Comparison of ENCODE assay signal across 10 mouse cellular contexts in the genomic region with DNA sequence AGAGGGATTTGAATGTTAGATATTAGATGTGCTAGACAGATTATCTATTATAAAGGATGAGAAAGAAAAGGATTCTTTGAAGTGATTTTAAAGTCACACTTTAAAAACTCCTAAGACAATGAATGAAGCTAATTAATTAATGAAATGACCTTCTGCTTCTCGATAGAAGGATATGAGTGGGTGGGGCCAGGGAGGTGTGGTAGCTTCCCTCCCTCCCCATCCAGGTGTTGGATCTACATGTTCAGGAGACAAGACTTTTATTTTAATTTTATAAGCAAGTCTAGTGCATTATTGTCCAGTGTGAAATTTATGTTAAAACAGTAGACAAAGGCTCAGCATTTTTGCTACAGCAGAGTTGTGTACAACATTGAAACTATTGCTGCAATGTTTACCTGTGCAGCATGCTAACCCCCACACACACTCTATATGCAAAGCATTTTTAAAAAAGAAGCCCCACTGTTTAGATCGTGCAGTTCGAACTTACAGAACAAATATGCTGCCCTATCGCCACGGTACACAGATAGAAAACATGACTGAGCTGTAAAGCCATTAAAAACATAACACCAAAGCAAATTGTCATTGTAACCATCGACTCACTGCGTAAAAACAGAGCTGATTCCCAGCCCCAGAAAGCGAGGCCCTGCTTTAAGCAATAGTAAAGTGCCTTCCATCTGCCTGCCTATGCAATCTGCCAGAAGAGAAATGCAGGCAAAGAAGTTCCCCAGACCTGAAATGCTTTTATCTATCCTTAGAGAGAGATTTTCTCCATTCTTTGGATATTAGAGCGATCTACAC.
A peak's percentile ranks its signal among the peaks of the same experiment; 100 is the strongest.
DNase-seq lines count a peak whose midpoint lies in the region; ATAC-seq lines count a peak whose summit lies in the region.
"Had no signal": no experiment of that assay in that cellular context is flagged by ENCODE, and none has a peak within 500 bp of the region (broad histone marks: within the 10 kb centered on the region; RNA-seq: fewer than 3 reads in every experiment).

No protein-coding gene starts in this region.

- H3K9ac ChIP-seq in kidney, embryonic 15.5 days = no peak overlapping the region
- H3K9ac ChIP-seq in embryonic facial prominence, embryonic 11.5 days (replicated peaks; ENCODE audit: low read length) = peak overlapping the region; percentile 35
- peak overlapping the region; percentile 95 for H3K9ac ChIP-seq in hindbrain, embryonic 14.5 days
- H3K9ac ChIP-seq in neural tube, embryonic 11.5 days (ENCODE audit: low read length) = peak overlapping the region; percentile 60
- H3K9ac ChIP-seq: lung, embryonic 15.5 days had no signal

- peak overlapping the region; percentile 49 for H3K4me2 ChIP-seq in kidney, embryonic 15.5 days
- H3K4me2 ChIP-seq in embryonic facial prominence, embryonic 11.5 days (ENCODE audit: low read depth, low read length) = peak overlapping the region; percentile 29
- peak overlapping the region; percentile 87 for H3K4me2 ChIP-seq in hindbrain, embryonic 14.5 days (replicated peaks)
- peak overlapping the region; percentile 47 for H3K4me2 ChIP-seq in neural tube, embryonic 11.5 days (ENCODE audit: low read depth)
- H3K4me2 ChIP-seq: lung, embryonic 15.5 days had no signal

- no peak for DNase-seq in kidney, postnatal 25 days
- no peak for DNase-seq in embryonic facial prominence, embryonic 11.5 days (ENCODE audit: low spot score)
- peak; percentile 67 for DNase-seq in hindbrain, embryonic 14.5 days (ENCODE audit: low spot score)
- no peak for DNase-seq in neural tube, embryonic 11.5 days (ENCODE audit: low spot score)
- no peak for DNase-seq in frontal cortex, postnatal 14 days (ENCODE audit: low spot score in 2 of 2)
- DNase-seq in lung, postnatal 25 days (ENCODE audit: low spot score) = no peak
- no peak for DNase-seq in layer of hippocampus, adult 9-11 months
- DNase-seq: kidney, adult 11 months had no signal

- H3K36me3 ChIP-seq in kidney, embryonic 15.5 days = no peaks in the 10 kb centered on the region
- no peaks in the 10 kb centered on the region for H3K36me3 ChIP-seq in embryonic facial prominence, embryonic 11.5 days (replicated peaks; ENCODE audit: control insufficient read depth, insufficient read depth, low read depth, low read length)
- peaks cover 75% of the 10 kb centered on the region for H3K36me3 ChIP-seq in hindbrain, embryonic 14.5 days (replicated peaks; ENCODE audit: control insufficient read depth, insufficient read depth)
- no peaks in the 10 kb centered on the region for H3K36me3 ChIP-seq in neural tube, embryonic 11.5 days (ENCODE audit: control insufficient read depth, insufficient read depth, low read length)
- H3K36me3 ChIP-seq: lung, embryonic 15.5 days had no signal

- no peaks in the 10 kb centered on the region for H3K9me3 ChIP-seq in kidney, embryonic 15.5 days (replicated peaks)
- H3K9me3 ChIP-seq in embryonic facial prominence, embryonic 11.5 days (replicated peaks; ENCODE audit: control insufficient read depth, low read length) = no peaks in the 10 kb centered on the region
- no peaks in the 10 kb centered on the region for H3K9me3 ChIP-seq in hindbrain, embryonic 14.5 days (ENCODE audit: control insufficient read depth, low read length)
- H3K9me3 ChIP-seq in neural tube, embryonic 11.5 days (ENCODE audit: control insufficient read depth, low read length) = no peaks in the 10 kb centered on the region
- H3K9me3 ChIP-seq: lung, embryonic 15.5 days had no signal

- peaks cover 25% of the 10 kb centered on the region for H3K4me1 ChIP-seq in kidney, embryonic 15.5 days
- H3K4me1 ChIP-seq in embryonic facial prominence, embryonic 11.5 days (ENCODE audit: control insufficient read depth, insufficient read depth, low read length) = no peaks in the 10 kb centered on the region
- peaks cover under 1% of the 10 kb centered on the region; the same call in 1 of the 2 replicates for H3K4me1 ChIP-seq in hindbrain, embryonic 14.5 days (replicated peaks; ENCODE audit: control insufficient read depth, insufficient read depth, low read length)
- no peaks in the 10 kb centered on the region for H3K4me1 ChIP-seq in neural tube, embryonic 11.5 days (ENCODE audit: control insufficient read depth, insufficient read depth, low read length)

- H3K4me3 ChIP-seq in kidney, embryonic 15.5 days (replicated peaks) = peak overlapping the region; percentile 23
- peak overlapping the region; percentile 22 for H3K4me3 ChIP-seq in embryonic facial prominence, embryonic 11.5 days (ENCODE audit: low read depth, low read length)
- H3K4me3 ChIP-seq in hindbrain, embryonic 14.5 days (replicated peaks; ENCODE audit: low read length) = peak overlapping the region; percentile 90
- H3K4me3 ChIP-seq in neural tube, embryonic 11.5 days (ENCODE audit: low read depth, low read length) = peak overlapping the region; percentile 42
- H3K4me3 ChIP-seq: lung, embryonic 15.5 days had no signal

- H3K27ac ChIP-seq in kidney, embryonic 15.5 days = no peak overlapping the region
- 0 out of 2 replicates have a peak overlapping the region, but pooled peaks have one; percentile 44 for H3K27ac ChIP-seq in embryonic facial prominence, embryonic 11.5 days (replicated peaks; ENCODE audit: low read depth, low read length)
- H3K27ac ChIP-seq in hindbrain, embryonic 14.5 days = peak overlapping the region; percentile 100
- H3K27ac ChIP-seq in neural tube, embryonic 11.5 days (ENCODE audit: low read depth, low read length) = peak overlapping the region; percentile 80
- H3K27ac ChIP-seq: lung, embryonic 15.5 days had no signal

- ATAC-seq in kidney, embryonic 15.5 days (replicated peaks; ENCODE audit: low FRiP score) = no peak
- ATAC-seq in embryonic facial prominence, embryonic 11.5 days (replicated peaks; ENCODE audit: insufficient number of reproducible peaks, low FRiP score, low TSS enrichment, low read depth) = no peak
- no peak for ATAC-seq in hindbrain, embryonic 14.5 days (ENCODE audit: low FRiP score)
- ATAC-seq in neural tube, embryonic 11.5 days (ENCODE audit: insufficient read depth, low FRiP score, low TSS enrichment) = no peak

- 6% methylated on average over 9 of the region's 9 CpGs for WGBS in kidney, embryonic 15.5 days
- 6% methylated on average over 9 of the region's 9 CpGs for WGBS in embryonic facial prominence, embryonic 11.5 days
- WGBS in hindbrain, embryonic 14.5 days = 2% methylated on average over 9 of the region's 9 CpGs
- WGBS in neural tube, embryonic 11.5 days = 2% methylated on average over 9 of the region's 9 CpGs

- H3K27me3 ChIP-seq in kidney, embryonic 15.5 days = peaks cover 86% of the 10 kb centered on the region
- peaks cover 23% of the 10 kb centered on the region for H3K27me3 ChIP-seq in embryonic facial prominence, embryonic 11.5 days (ENCODE audit: control insufficient read depth, insufficient read depth, low read length)
- no peaks in the 10 kb centered on the region for H3K27me3 ChIP-seq in hindbrain, embryonic 14.5 days (ENCODE audit: control insufficient read depth, insufficient read depth, low read length)
- no peaks in the 10 kb centered on the region for H3K27me3 ChIP-seq in neural tube, embryonic 11.5 days (ENCODE audit: control insufficient read depth, insufficient read depth, low read length)

Comparison
In these comparisons a context has a peak if more than half of its experiments do, and no peak if none do; other contexts are left out.
1. H3K4me2 ChIP-seq: peak in every context shown above with its lines; median percentile 87 in hindbrain, embryonic 14.5 days; 49 in kidney, embryonic 15.5 days; 47 in neural tube, embryonic 11.5 days; 29 in embryonic facial prominence, embryonic 11.5 days.
2. H3K4me3 ChIP-seq: peak in every context shown above with its lines; median percentile 90 in hindbrain, embryonic 14.5 days; 42 in neural tube, embryonic 11.5 days; 23 in kidney, embryonic 15.5 days; 22 in embryonic facial prominence, embryonic 11.5 days.